Mouse (Mus musculus): Measurements from ENCODE around the gene Krtap5-1. TPM values are rescaled to one million over a fixed set of nuclear protein-coding genes. Genes with fewer than 3 reads are reported as not detected.

The Krtap5-1 gene
- not detected in 2 replicates for polyA plus RNA-seq (2012; rRNA removed; ENCODE audit: low replicate concordance)

DNA sequence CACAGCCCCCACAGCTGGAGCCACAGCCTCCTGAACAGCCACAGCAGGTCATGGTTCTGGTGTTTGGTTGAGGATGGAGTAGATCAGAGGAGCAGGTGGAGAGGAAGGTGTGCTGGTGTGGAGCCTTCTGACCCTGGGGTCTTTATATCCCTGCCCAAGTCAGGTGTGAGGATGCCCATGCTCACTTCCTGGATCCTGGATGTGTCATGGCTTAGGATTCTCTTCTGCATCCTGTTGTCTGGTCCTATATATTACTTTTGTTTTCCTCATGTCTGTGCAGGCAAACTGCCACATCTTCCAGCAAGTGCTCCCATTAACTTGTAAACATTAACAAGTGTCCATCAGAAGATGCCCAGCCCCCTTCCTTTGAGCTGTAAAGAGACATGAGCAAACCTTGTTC, at the start of gene Krtap5-1:
Krtap5-1 (minus strand) TSS at position 101 of the 400 bp plus-strand sequence.

GRCm38 (mm10) chr7:142303249-142303648, 6.3 kb upstream of the Krtap5-1 start, which contains the start of gene Krtap5-4:
Gene Krtap5-4, plus strand, starts transcription at chr7:142303549.

DNA sequence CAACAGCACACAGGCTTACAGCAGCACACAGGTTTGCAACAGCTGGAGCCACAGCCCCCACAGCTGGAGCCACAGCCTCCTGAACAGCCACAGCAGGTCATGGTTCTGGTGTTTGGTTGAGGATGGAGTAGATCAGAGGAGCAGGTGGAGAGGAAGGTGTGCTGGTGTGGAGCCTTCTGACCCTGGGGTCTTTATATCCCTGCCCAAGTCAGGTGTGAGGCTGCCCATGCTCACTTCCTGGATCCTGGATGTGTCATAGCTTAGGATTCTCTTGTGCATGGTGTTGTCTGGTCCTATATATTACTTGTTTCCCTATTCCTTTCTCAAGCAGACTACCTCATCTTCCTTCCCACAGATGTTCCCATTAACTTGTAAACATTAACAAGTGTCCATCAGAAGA, 22.7 kb downstream of the Krtap5-1 start, which contains the start of gene Gm4559:
Gm4559 (minus strand) TSS at position 101 of the 400 bp plus-strand sequence.

DNA sequence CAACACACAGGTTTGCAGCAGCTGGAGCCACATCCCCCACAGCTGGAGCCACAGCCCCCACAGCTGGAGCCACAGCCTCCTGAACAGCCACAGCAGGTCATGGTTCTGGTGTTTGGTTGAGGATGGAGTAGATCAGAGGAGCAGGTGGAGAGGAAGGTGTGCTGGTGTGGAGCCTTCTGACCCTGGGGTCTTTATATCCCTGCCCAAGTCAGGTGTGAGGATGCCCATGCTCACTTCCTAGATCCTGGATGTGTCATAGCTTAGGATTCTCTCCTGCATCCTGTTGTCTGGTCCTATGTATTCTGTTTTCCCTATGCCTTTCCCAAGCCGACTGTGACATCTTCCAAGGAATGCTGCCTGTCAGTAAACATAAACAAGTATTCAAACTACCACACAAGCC, 38.7 kb downstream of the Krtap5-1 start, which contains the start of gene Gm2431:
Gm2431 (minus strand) TSS at position 101 of the 400 bp plus-strand sequence.

Other genes with a start within 250 kb of the Krtap5-1 start
- 30.2 and 35.8 TPM in 2 replicates for gene Mob2, start 236.1 kb downstream of the Krtap5-1 start, polyA plus RNA-seq (2012; rRNA removed; ENCODE audit: low replicate concordance)
- 11.0 and 11.1 TPM in 2 replicates for gene Dusp8, start 201.3 kb downstream of the Krtap5-1 start, polyA plus RNA-seq (2012; rRNA removed; ENCODE audit: low replicate concordance)
- gene Gm45618, start 176.4 kb downstream of the Krtap5-1 start, polyA plus RNA-seq (2012; rRNA removed; ENCODE audit: low replicate concordance): not detected in 2 replicates
- gene Gm39115, start 161.1 kb downstream of the Krtap5-1 start, polyA plus RNA-seq (2012; rRNA removed; ENCODE audit: low replicate concordance): not detected in 2 replicates
- not detected in 2 replicates for gene Gm45337, start 152.5 kb downstream of the Krtap5-1 start, polyA plus RNA-seq (2012; rRNA removed; ENCODE audit: low replicate concordance)
- 0.33 TPM in 1 of 2 replicates, not detected in the other for gene Gm29735, start 140.0 kb downstream of the Krtap5-1 start, polyA plus RNA-seq (2012; rRNA removed; ENCODE audit: low replicate concordance)
- not detected in 2 replicates for gene Gm4553, start 131.4 kb downstream of the Krtap5-1 start, polyA plus RNA-seq (2012; rRNA removed; ENCODE audit: low replicate concordance)
- not detected in 2 replicates for gene Krtap5-2, start 121.1 kb downstream of the Krtap5-1 start, polyA plus RNA-seq (2012; rRNA removed; ENCODE audit: low replicate concordance)
- gene Gm10153, start 106.7 kb downstream of the Krtap5-1 start, polyA plus RNA-seq (2012; rRNA removed; ENCODE audit: low replicate concordance): not detected in 2 replicates
- gene Krtap5-3, start 95.8 kb downstream of the Krtap5-1 start, polyA plus RNA-seq (2012; rRNA removed; ENCODE audit: low replicate concordance): 0.14 TPM in 1 of 2 replicates, not detected in the other
- gene Gm7579, start 85.3 kb downstream of the Krtap5-1 start, polyA plus RNA-seq (2012; rRNA removed; ENCODE audit: low replicate concordance): not detected in 2 replicates
- gene Krtap5-5, start 67.1 kb downstream of the Krtap5-1 start, polyA plus RNA-seq (2012; rRNA removed; ENCODE audit: low replicate concordance): 2.1 TPM in 1 of 2 replicates, not detected in the other
- not detected in 2 replicates for gene Gm40460, start 56.0 kb downstream of the Krtap5-1 start, polyA plus RNA-seq (2012; rRNA removed; ENCODE audit: low replicate concordance)
- gene Gm2431, start 38.8 kb downstream of the Krtap5-1 start, polyA plus RNA-seq (2012; rRNA removed; ENCODE audit: low replicate concordance): not detected in 2 replicates
- gene Gm4559, start 22.8 kb downstream of the Krtap5-1 start, polyA plus RNA-seq (2012; rRNA removed; ENCODE audit: low replicate concordance): not detected in 2 replicates
- not detected in 2 replicates for gene Krtap5-4, start 6.4 kb upstream of the Krtap5-1 start, polyA plus RNA-seq (2012; rRNA removed; ENCODE audit: low replicate concordance)
- 2.2 and 4.4 TPM in 2 replicates for gene Ifitm10, start 76.6 kb upstream of the Krtap5-1 start, polyA plus RNA-seq (2012; rRNA removed; ENCODE audit: low replicate concordance)
- gene Gm49369, start 85.5 kb upstream of the Krtap5-1 start, polyA plus RNA-seq (2012; rRNA removed; ENCODE audit: low replicate concordance): not detected in 2 replicates
- 219 and 317 TPM in 2 replicates for gene Ctsd, start 90.9 kb upstream of the Krtap5-1 start, polyA plus RNA-seq (2012; rRNA removed; ENCODE audit: low replicate concordance)
- gene Syt8, start 137.7 kb upstream of the Krtap5-1 start, polyA plus RNA-seq (2012; rRNA removed; ENCODE audit: low replicate concordance): 1.8 and 119 TPM in 2 replicates
- 0.20 and 1.7 TPM in 2 replicates for gene Tnni2, start 144.7 kb upstream of the Krtap5-1 start, polyA plus RNA-seq (2012; rRNA removed; ENCODE audit: low replicate concordance)
- 33.4 and 47.1 TPM in 2 replicates for gene Lsp1, start 163.7 kb upstream of the Krtap5-1 start, polyA plus RNA-seq (2012; rRNA removed; ENCODE audit: low replicate concordance)
- not detected in 2 replicates for gene Tnnt3, start 201.7 kb upstream of the Krtap5-1 start, polyA plus RNA-seq (2012; rRNA removed; ENCODE audit: low replicate concordance)
- gene Mrpl23, start 235.6 kb upstream of the Krtap5-1 start, polyA plus RNA-seq (2012; rRNA removed; ENCODE audit: low replicate concordance): 2.5 and 3.5 TPM in 2 replicates